Mouse (Mus musculus) kidney, embryonic 16.5 days (tissue): ENCODE results near the gene Vps53. TPM values are rescaled to one million over a fixed set of nuclear protein-coding genes. Genes with fewer than 3 reads are reported as not detected.
"Not testable (repeated sequence)": the region's sequence is repeated elsewhere in the genome, so short reads cannot be mapped to it uniquely, and the experiment has no call there.

Source experiments
- ATAC-seq: fragments of 200-750 bp; cut with Nextera tagmentation; 2 replicates; pipeline ENCODE4 v1.8.0; 2017; ENCODE audit warnings: moderate TSS enrichment; ENCODE audit not compliant: low FRiP score, low TSS enrichment
- H3K27ac ChIP-seq: fragments of 300-500 bp; sonication (generic); 2 replicates; pipeline ENCODE4 v1.5.1; 2014; ENCODE audit warnings: low read length
- H3K27me3 ChIP-seq: fragments of 300-500 bp; sonication (generic); 2 replicates; pipeline ENCODE4 v1.6.1; 2014; ENCODE audit warnings: low read length, control low read depth, mixed read lengths; ENCODE audit not compliant: insufficient read depth
- H3K36me3 ChIP-seq: fragments of 300-500 bp; sonication (generic); 2 replicates; pipeline ENCODE4 v1.6.1; 2014; ENCODE audit warnings: low read length, control low read depth, mixed read lengths; ENCODE audit not compliant: insufficient read depth
- H3K4me1 ChIP-seq: fragments of 300-500 bp; sonication (generic); 2 replicates; pipeline ENCODE4 v1.6.1; 2014; ENCODE audit warnings: low read length, control low read depth, mixed read lengths; ENCODE audit not compliant: insufficient read depth
- H3K4me2 ChIP-seq: fragments of 300-500 bp; sonication (generic); replicated peaks from 2 replicates; pipeline ENCODE4 v1.6.1; 2014; ENCODE audit warnings: low read depth, low read length
- H3K4me3 ChIP-seq: fragments of 300-500 bp; sonication (generic); 2 replicates; pipeline ENCODE4 v1.5.1; 2014; ENCODE audit warnings: mild to moderate bottlenecking, low read length
- H3K9ac ChIP-seq: fragments of 300-500 bp; sonication (generic); replicated peaks from 2 replicates; pipeline ENCODE4 v1.6.1; 2014; ENCODE audit warnings: low read length
- H3K9me3 ChIP-seq: fragments of 300-500 bp; sonication (generic); 2 replicates; pipeline ENCODE4 v1.6.1; 2016; ENCODE audit warnings: low read length, control low read depth
- WGBS: fragments of 180-500 bp; shearing (Covaris S2); extraction: QIAGEN DNeasy Blood & Tissue Kit; methylation state at CpG from one replicate; pipeline ENCODE4 v1.1.7; 2014; 5-methylcytosine and 5-hydroxymethylcytosine counted together
- polyA plus RNA-seq: library from polyadenylated mRNA; unstranded; fragments of >200 nt; fragmentation: Nextera tagmentation; extraction: Ambion mirVana; gene quantifications from 2 replicates; pipeline ENCODE4 v1.2.1, GENCODE M21; 2015

The Vps53 gene
- polyA plus RNA-seq, result 46.2 and 46.9 TPM in 2 replicates

- H3K27me3 ChIP-seq, result no peaks in the 10 kb centered on the region
- peak; percentile 93 for ATAC-seq
- H3K9me3 ChIP-seq, result no peaks in the 10 kb centered on the region
- no peaks in the 10 kb centered on the region for H3K36me3 ChIP-seq
- peak within 1 kb of the TSS; percentile 78 for H3K9ac ChIP-seq
- H3K4me3 ChIP-seq, result peak within 1 kb of the TSS; percentile 77
- peak within 1 kb of the TSS; percentile 83 for H3K4me2 ChIP-seq
- under 1% methylated on average over 37 of the region's 37 CpGs for WGBS
- H3K4me1 ChIP-seq, result peaks cover 7% of the 10 kb centered on the region
- peak within 1 kb of the TSS; percentile 50; the same call in 1 of the 2 replicates for H3K27ac ChIP-seq
Observed at GRCm38 (mm10) chr11:76179495-76180145, at the start of gene Vps53, which contains the start of gene Fam57a. Vps53 (minus strand) TSS chr11:76179647. Fam57a (plus strand) TSS chr11:76179671.

GRCm38 (mm10) chr11:76225051-76225450 is 45.6 kb upstream of the Vps53 start:
- H3K9ac ChIP-seq, result no peak overlapping the region
- no peak for ATAC-seq
- no peak overlapping the region for H3K4me2 ChIP-seq
- no peaks in the 10 kb centered on the region for H3K27me3 ChIP-seq
- H3K4me3 ChIP-seq, result no peak overlapping the region
- H3K36me3 ChIP-seq, result peaks cover 35% of the 10 kb centered on the region
- no peaks in the 10 kb centered on the region for H3K9me3 ChIP-seq
- no peak overlapping the region for H3K27ac ChIP-seq
- no peaks in the 10 kb centered on the region for H3K4me1 ChIP-seq

GRCm38 (mm10) chr11:76224631-76225030 is 45.2 kb upstream of the Vps53 start:
- WGBS, result 89% methylated on average over 5 of the region's 5 CpGs
- Histone ChIP-seq H3K9me3 (no peaks in the 10 kb centered on the region), H3K27ac (no peak overlapping the region), H3K4me3 (no peak overlapping the region), H3K4me1 (no peaks in the 10 kb centered on the region), H3K36me3 (peaks cover 35% of the 10 kb centered on the region), H3K9ac (no peak overlapping the region), H3K27me3 (no peaks in the 10 kb centered on the region), H3K4me2 (no peak overlapping the region)
- ATAC-seq, result no peak

GRCm38 (mm10) chr11:76217390-76217800 is 37.9 kb upstream of the Vps53 start, which contains the start of the genes Dbil5 and Gemin4:
Dbil5 (plus strand) TSS chr11:76217608.
Gemin4 (minus strand) TSS chr11:76217664.
- Histone ChIP-seq H3K9ac (peak within 1 kb of the TSS; percentile 94), H3K27me3 (no peaks in the 10 kb centered on the region), H3K4me1 (0 out of 2 replicates have a peak, but pooled peaks cover 11% of the 10 kb centered on the region), H3K36me3 (peaks cover 26% of the 10 kb centered on the region), H3K4me2 (peak within 1 kb of the TSS; percentile 80), H3K4me3 (peak within 1 kb of the TSS; percentile 80), H3K27ac (peak within 1 kb of the TSS; percentile 92), H3K9me3 (no peaks in the 10 kb centered on the region)
- WGBS, result 0% methylated on average over 35 of the region's 35 CpGs
- peak; percentile 98 for ATAC-seq

- H3K4me2 ChIP-seq, result peak overlapping the region; percentile 80
- 2% methylated on average over 33 of the region's 33 CpGs for WGBS
- peaks cover 27% of the 10 kb centered on the region for H3K36me3 ChIP-seq
- H3K27ac ChIP-seq, result peak overlapping the region; percentile 92
- H3K4me3 ChIP-seq, result peak overlapping the region; percentile 80
- ATAC-seq, result peak; percentile 37
- H3K9ac ChIP-seq, result peak overlapping the region; percentile 94
- 0 out of 2 replicates have a peak, but pooled peaks cover 11% of the 10 kb centered on the region for H3K4me1 ChIP-seq
- no peaks in the 10 kb centered on the region for H3K27me3 ChIP-seq
- no peaks in the 10 kb centered on the region for H3K9me3 ChIP-seq
Observed at GRCm38 (mm10) chr11:76216681-76217389, 37.4 kb upstream of the Vps53 start.

- Histone ChIP-seq H3K9ac (peak overlapping the region; percentile 94), H3K4me3 (peak overlapping the region; percentile 80), H3K36me3 (peaks cover 23% of the 10 kb centered on the region), H3K9me3 (no peaks in the 10 kb centered on the region), H3K4me2 (peak overlapping the region; percentile 80), H3K27ac (peak overlapping the region; percentile 92; the same call in 1 of the 2 replicates), H3K4me1 (0 out of 2 replicates have a peak, but pooled peaks cover 11% of the 10 kb centered on the region), H3K27me3 (no peaks in the 10 kb centered on the region)
- 88% methylated on average over 5 of the region's 5 CpGs for WGBS
- ATAC-seq, result no peak
Observed at GRCm38 (mm10) chr11:76216049-76216540, 36.6 kb upstream of the Vps53 start.

- Histone ChIP-seq H3K27ac (no peak overlapping the region), H3K4me1 (0 out of 2 replicates have a peak, but pooled peaks cover 11% of the 10 kb centered on the region), H3K27me3 (no peaks in the 10 kb centered on the region), H3K9me3 (no peaks in the 10 kb centered on the region), H3K36me3 (peaks cover 21% of the 10 kb centered on the region), H3K4me3 (no peak overlapping the region), H3K4me2 (no peak overlapping the region), H3K9ac (no peak overlapping the region)
- 94% methylated on average over 2 of the region's 2 CpGs for WGBS
- no peak for ATAC-seq
Observed at GRCm38 (mm10) chr11:76215011-76215410, 35.6 kb upstream of the Vps53 start.

GRCm38 (mm10) chr11:76213841-76214240 is 34.4 kb upstream of the Vps53 start:
- 90% methylated on average over 5 of the region's 5 CpGs for WGBS

GRCm38 (mm10) chr11:76211595-76211994 is 32.1 kb upstream of the Vps53 start:
- H3K9ac ChIP-seq, H3K27ac ChIP-seq, H3K9me3 ChIP-seq, H3K4me2 ChIP-seq, H3K4me1 ChIP-seq, H3K4me3 ChIP-seq, H3K27me3 ChIP-seq, ATAC-seq: not testable (repeated sequence)
- peaks cover 30% of the 10 kb centered on the region for H3K36me3 ChIP-seq
- 86% methylated on average over 4 of the region's 6 CpGs for WGBS

More at GRCm38 (mm10) chr11:76213841-76214240, 34.4 kb upstream of the Vps53 start:
- H3K27ac ChIP-seq, result no peak overlapping the region
- no peaks in the 10 kb centered on the region for H3K27me3 ChIP-seq
- no peak overlapping the region for H3K4me2 ChIP-seq
- no peaks in the 10 kb centered on the region for H3K9me3 ChIP-seq
- H3K4me1 ChIP-seq, result 0 out of 2 replicates have a peak, but pooled peaks cover 11% of the 10 kb centered on the region
- no peak for ATAC-seq
- peaks cover 28% of the 10 kb centered on the region for H3K36me3 ChIP-seq
- H3K9ac ChIP-seq, result no peak overlapping the region
- H3K4me3 ChIP-seq, result no peak overlapping the region
